Mouse (Mus musculus): ENCODE data around the gene Gm21750. TPM values are rescaled to one million over a fixed set of nuclear protein-coding genes. Genes with fewer than 3 reads are reported as not detected.

Gm21750 gene
- polyA plus RNA-seq, 1 experiment: not detected

- TF ChIP-seq GATA1 (IDR thresholded peaks at IDR 0.05; ENCODE audit: low read length) (no peak), TAL1 (IDR thresholded peaks at IDR 0.05; ENCODE audit: low read length) (no peak)
- peaks cover 8% of the 10 kb centered on the region; the same call in 1 of the 2 replicates for H3K9me3 ChIP-seq (ENCODE audit: control insufficient read depth, low read length)
- H3K27me3 ChIP-seq (ENCODE audit: control insufficient read depth): no peaks in the 10 kb centered on the region
- no peak overlapping the region for H3K4me3 ChIP-seq (replicated peaks)
- no peaks in the 10 kb centered on the region for H3K36me3 ChIP-seq (ENCODE audit: control insufficient read depth)
- no peaks in the 10 kb centered on the region for H3K4me1 ChIP-seq (ENCODE audit: control insufficient read depth)
Observed at GRCm38 (mm10) chr14:73670091-73670490, 9.1 kb downstream of the Gm21750 start.

GRCm38 (mm10) chr14:73687726-73688125 lies 26.7 kb downstream of the Gm21750 start:
- Histone ChIP-seq H3K9me3 (ENCODE audit: control insufficient read depth, low read length) (no peaks in the 10 kb centered on the region), H3K4me3 (replicated peaks) (no peak overlapping the region), H3K36me3 (ENCODE audit: control insufficient read depth) (no peaks in the 10 kb centered on the region), H3K27me3 (ENCODE audit: control insufficient read depth) (no peaks in the 10 kb centered on the region), H3K4me1 (ENCODE audit: control insufficient read depth) (no peaks in the 10 kb centered on the region)
- TF ChIP-seq GATA1 (IDR thresholded peaks at IDR 0.05; ENCODE audit: low read length) (no peak), TAL1 (IDR thresholded peaks at IDR 0.05; ENCODE audit: low read length) (no peak)

GRCm38 (mm10) chr14:73688427-73688826 lies 27.4 kb downstream of the Gm21750 start:
- Histone ChIP-seq H3K9me3 (ENCODE audit: control insufficient read depth, low read length) (no peaks in the 10 kb centered on the region), H3K36me3 (ENCODE audit: control insufficient read depth) (no peaks in the 10 kb centered on the region), H3K4me3 (replicated peaks) (no peak overlapping the region), H3K4me1 (ENCODE audit: control insufficient read depth) (no peaks in the 10 kb centered on the region), H3K27me3 (ENCODE audit: control insufficient read depth) (no peaks in the 10 kb centered on the region)
- TF ChIP-seq GATA1 (IDR thresholded peaks at IDR 0.05; ENCODE audit: low read length) (no peak), TAL1 (IDR thresholded peaks at IDR 0.05; ENCODE audit: low read length) (no peak)

GRCm38 (mm10) chr14:73700256-73700655 lies 39.2 kb downstream of the Gm21750 start:
- H3K36me3 ChIP-seq (ENCODE audit: control insufficient read depth): no peaks in the 10 kb centered on the region
- TF ChIP-seq TAL1 (IDR thresholded peaks at IDR 0.05; ENCODE audit: low read length) (no peak), GATA1 (IDR thresholded peaks at IDR 0.05; ENCODE audit: low read length) (no peak)
- no peaks in the 10 kb centered on the region for H3K4me1 ChIP-seq (ENCODE audit: control insufficient read depth)
- H3K4me3 ChIP-seq (replicated peaks): no peak overlapping the region
- no peaks in the 10 kb centered on the region for H3K9me3 ChIP-seq (ENCODE audit: control insufficient read depth, low read length)
- H3K27me3 ChIP-seq (ENCODE audit: control insufficient read depth): no peaks in the 10 kb centered on the region

DNA sequence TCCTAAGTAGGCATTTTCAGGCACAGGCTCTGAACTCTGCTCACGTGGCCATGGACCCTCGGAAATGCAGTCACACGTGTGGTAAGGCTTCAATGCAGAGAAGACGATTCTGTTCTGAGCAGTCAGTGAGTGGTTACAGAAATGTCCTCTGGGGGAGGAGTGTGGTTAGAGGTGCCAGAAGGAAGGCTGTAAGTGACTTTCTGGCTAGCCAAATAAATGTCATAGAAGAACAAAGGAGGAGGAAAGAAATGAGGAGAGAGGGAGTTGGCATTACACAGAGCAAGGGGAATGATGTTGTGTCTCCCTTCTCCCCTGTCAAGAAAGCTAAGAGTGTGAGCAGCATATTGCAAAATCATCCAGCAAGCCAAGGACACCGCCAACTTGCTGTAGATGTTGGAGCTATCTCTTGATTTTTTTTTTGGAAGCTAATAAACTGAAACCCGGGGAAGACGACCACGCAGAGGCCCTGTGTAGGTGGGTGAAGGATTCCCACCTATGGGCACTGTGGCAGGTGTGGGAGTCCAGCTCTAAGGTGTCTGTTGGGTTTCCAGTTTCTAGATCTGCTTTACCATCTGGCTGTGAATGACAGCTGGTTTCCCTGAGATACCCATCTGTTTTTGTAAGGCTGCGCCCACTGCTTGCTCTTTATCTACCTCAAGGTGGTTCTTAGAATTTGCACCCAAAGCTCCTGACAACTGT lies 48.5 kb downstream of the Gm21750 start:
- Histone ChIP-seq H3K4me1 (ENCODE audit: control insufficient read depth) (no peaks in the 10 kb centered on the region), H3K9me3 (ENCODE audit: control insufficient read depth, low read length) (no peaks in the 10 kb centered on the region), H3K36me3 (ENCODE audit: control insufficient read depth) (no peaks in the 10 kb centered on the region), H3K27me3 (ENCODE audit: control insufficient read depth) (no peaks in the 10 kb centered on the region), H3K4me3 (replicated peaks) (no peak overlapping the region)
- no peak for TF ChIP-seq GATA1 (IDR thresholded peaks at IDR 0.05; ENCODE audit: low read length)
- no peak for TF ChIP-seq TAL1 (IDR thresholded peaks at IDR 0.05; ENCODE audit: low read length)

Other genes starting within 250 kb of the Gm21750 start
- gene Med4, start 151.2 kb upstream of the Gm21750 start, polyA plus RNA-seq (2012): 0.33 and 1.0 TPM in 2 replicates
- 1.1 TPM in 2 replicates for gene Sucla2, start 135.9 kb upstream of the Gm21750 start, polyA plus RNA-seq (2012)
- 0.01 and 0.02 TPM in 2 replicates for gene Nudt15, start 113.0 kb upstream of the Gm21750 start, polyA plus RNA-seq (2012)

Data from erythroblast, embryonic 14.5 days (primary cell).